Mouse (Mus musculus) forebrain, embryonic 16.5 days (tissue): ENCODE results near the gene Wbp2. TPM values are rescaled to one million over a fixed set of nuclear protein-coding genes. Genes with fewer than 3 reads are reported as not detected.

Experiments
- ATAC-seq: fragments of 200-750 bp; cut with Nextera tagmentation; 2 replicates; pipeline ENCODE4 v1.8.0; 2017; ENCODE audit warnings: mild to moderate bottlenecking, moderate library complexity
- H3K27ac ChIP-seq: fragments of 300-500 bp; sonication (generic); 2 replicates; pipeline ENCODE4 v1.5.1; 2014; ENCODE audit warnings: low read length, control low read depth
- H3K27me3 ChIP-seq: fragments of 300-500 bp; sonication (generic); replicated peaks from 2 replicates; pipeline ENCODE4 v1.6.1; 2014; ENCODE audit warnings: low read length; ENCODE audit not compliant: control insufficient read depth, insufficient read depth
- H3K36me3 ChIP-seq: fragments of 300-500 bp; sonication (generic); 2 replicates; pipeline ENCODE4 v1.6.1; 2014; ENCODE audit not compliant: control insufficient read depth, insufficient read depth
- H3K4me1 ChIP-seq: fragments of 300-500 bp; sonication (generic); replicated peaks from 2 replicates; pipeline ENCODE4 v1.6.1; 2014; ENCODE audit warnings: low read length; ENCODE audit not compliant: control insufficient read depth, insufficient read depth
- H3K4me2 ChIP-seq: fragments of 300-500 bp; sonication (generic); 2 replicates; pipeline ENCODE4 v1.6.1; 2014; ENCODE audit warnings: mild to moderate bottlenecking, low read length, control low read depth
- H3K4me3 ChIP-seq: fragments of 300-500 bp; sonication (generic); replicated peaks from 2 replicates; pipeline ENCODE4 v1.5.1; 2014; ENCODE audit warnings: mild to moderate bottlenecking, low read length, control low read depth
- H3K9ac ChIP-seq: fragments of 300-500 bp; sonication (generic); replicated peaks from 2 replicates; pipeline ENCODE4 v1.6.1; 2014; ENCODE audit warnings: low read depth, low read length, control low read depth
- H3K9me3 ChIP-seq: fragments of 300-500 bp; sonication (generic); 2 replicates; pipeline ENCODE4 v1.6.1; 2016; ENCODE audit warnings: low read length; ENCODE audit not compliant: control insufficient read depth
- WGBS: fragments of 180-500 bp; shearing (Covaris S2); extraction: QIAGEN DNeasy Blood & Tissue Kit; methylation state at CpG from one replicate; pipeline ENCODE4 v1.1.7; 2014; 5-methylcytosine and 5-hydroxymethylcytosine counted together
- polyA plus RNA-seq: library from polyadenylated mRNA; unstranded; fragments of >200 nt; fragmentation: Nextera tagmentation; extraction: Ambion mirVana; gene quantifications from 2 replicates; pipeline ENCODE4 v1.2.1, GENCODE M21; 2015

The Wbp2 gene
- polyA plus RNA-seq, 1 experiment from 2014 or later, result 162 TPM

DNA sequence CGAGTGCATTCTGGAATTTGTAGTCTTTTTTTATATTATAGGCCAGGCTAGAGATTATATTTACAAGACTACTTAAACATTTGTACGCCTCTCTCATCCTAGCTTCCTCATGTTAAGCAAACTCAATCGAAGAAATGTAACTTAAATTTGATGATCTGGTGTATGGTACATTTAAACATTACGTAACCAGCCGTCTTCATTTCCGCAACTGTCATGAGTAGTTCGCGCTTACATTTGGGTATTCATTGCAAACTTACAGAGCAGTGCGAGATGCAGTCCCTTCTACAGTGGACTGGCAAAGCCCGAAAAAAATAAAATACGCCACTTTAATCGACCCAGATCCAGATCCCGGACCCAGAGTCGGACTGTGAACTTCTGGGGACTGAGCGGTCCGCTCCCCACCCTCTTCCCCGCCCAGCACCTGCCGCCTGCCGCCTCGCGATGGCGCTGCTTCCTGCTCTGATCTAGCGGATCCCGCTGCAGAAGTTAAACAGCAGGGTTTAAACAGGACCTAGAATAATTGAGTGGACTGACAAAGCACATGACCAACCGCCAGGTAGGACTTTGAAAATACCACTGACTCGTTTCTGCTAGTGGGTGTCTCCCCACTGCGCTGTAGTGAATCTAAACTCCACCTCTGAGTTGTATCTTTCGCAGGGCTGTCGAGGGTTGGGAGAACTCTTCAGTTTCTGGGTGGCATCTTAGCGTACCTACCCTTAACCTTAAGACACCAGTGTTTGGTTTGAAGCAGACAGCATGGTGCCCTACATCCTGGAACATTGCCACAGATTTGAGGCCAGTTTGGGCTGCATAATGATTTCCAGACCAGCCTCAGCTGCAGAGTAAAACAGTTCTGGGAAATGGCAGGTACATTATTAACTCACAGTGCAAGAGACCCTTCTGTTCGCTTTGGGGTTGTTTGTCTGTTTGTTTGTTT lies 667 bp upstream of the Wbp2 start:
- Histone ChIP-seq H3K4me1 (peaks cover 17% of the 10 kb centered on the region), H3K36me3 (peaks cover 2% of the 10 kb centered on the region), H3K9ac (peak overlapping the region; percentile 52), H3K4me2 (peak overlapping the region; percentile 74), H3K4me3 (peak overlapping the region; percentile 67), H3K27ac (peak overlapping the region; percentile 71), H3K27me3 (no peaks in the 10 kb centered on the region), H3K9me3 (no peaks in the 10 kb centered on the region)
- WGBS, result 4% methylated on average over 31 of the region's 31 CpGs
- peak; percentile 80 for ATAC-seq

DNA sequence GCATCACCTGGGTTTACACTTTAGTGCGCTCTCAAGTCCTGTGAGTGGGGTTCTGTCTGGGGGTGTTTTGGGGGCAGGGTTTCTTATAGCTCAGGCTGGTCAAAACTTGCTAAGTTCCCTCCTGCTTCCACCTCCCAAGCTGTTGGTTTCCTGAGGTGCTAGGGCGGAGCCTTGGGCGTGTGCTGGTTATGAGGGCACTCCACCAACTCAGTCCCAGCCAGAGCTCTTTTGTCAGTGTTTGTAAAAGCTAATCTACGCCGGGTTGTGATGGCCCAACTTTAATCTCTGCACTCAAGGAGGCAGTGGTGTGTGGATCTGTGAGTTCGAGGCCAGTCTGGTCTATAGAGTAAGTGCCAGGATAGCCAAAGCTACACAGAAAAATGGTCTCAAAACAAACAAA lies 2.6 kb downstream of the Wbp2 start:
- ATAC-seq, result no peak
- H3K4me2 ChIP-seq, result no peak overlapping the region
- H3K4me1 ChIP-seq, result peaks cover 17% of the 10 kb centered on the region
- no peaks in the 10 kb centered on the region for H3K27me3 ChIP-seq
- no peak overlapping the region for H3K27ac ChIP-seq
- WGBS, result 98% methylated on average over 6 of the region's 6 CpGs
- peaks cover 21% of the 10 kb centered on the region for H3K36me3 ChIP-seq
- no peak overlapping the region for H3K9ac ChIP-seq
- H3K4me3 ChIP-seq, result no peak overlapping the region
- no peaks in the 10 kb centered on the region for H3K9me3 ChIP-seq

DNA sequence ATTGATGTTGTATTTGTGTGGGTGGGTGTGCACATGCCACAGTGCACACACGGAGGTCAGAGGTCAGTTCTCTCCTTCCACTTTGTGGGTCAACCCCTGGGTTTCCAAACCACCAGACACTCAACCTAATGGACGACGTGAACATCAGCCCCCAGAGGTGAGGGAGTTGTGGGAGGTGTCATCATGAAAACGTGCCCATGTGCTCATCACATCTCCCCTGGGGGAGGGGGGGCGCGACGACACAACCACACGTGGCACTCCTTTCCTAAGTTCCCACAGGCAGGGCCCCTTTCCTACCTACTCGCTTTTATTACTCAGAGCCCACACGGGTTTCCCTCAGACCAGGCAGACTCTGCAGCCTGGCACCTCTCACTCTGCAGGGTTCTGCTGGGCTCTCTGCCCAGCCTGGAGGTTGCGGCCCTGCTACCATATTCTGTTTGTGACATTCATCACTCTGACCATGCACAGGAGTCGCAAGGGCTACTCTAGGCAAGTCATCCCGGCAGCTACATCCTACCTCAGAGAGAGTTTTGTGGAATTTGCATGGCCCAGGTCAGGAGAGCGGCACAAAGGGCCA lies 3.6 kb downstream of the Wbp2 start:
- Histone ChIP-seq H3K9ac (no peak overlapping the region), H3K9me3 (no peaks in the 10 kb centered on the region), H3K27ac (no peak overlapping the region), H3K4me3 (no peak overlapping the region), H3K27me3 (no peaks in the 10 kb centered on the region), H3K4me2 (no peak overlapping the region), H3K36me3 (peaks cover 23% of the 10 kb centered on the region), H3K4me1 (peaks cover 19% of the 10 kb centered on the region)
- 92% methylated on average over 14 of the region's 14 CpGs for WGBS
- ATAC-seq, result no peak

DNA sequence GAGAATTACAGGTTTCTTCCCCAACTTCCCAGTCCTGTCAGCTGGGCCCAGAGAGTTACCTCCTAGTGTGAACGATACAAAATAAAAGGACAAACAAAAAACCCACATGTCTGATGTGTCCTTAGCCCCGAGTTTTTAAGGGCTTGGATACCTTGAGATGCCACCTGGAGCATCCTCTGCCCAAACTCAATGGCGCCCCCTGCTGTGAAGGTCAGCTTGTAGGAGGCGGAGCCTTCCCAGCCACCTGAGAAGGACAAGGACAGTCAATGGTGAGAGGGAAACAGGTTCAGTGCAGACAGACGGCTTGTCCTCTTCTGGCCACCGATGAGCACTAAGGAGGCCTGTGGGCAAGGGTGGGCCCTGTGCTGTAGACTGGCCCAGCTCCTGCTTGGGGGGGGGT lies 5.7 kb downstream of the Wbp2 start:
- no peak overlapping the region for H3K27ac ChIP-seq
- no peak overlapping the region for H3K9ac ChIP-seq
- H3K4me3 ChIP-seq, result no peak overlapping the region
- ATAC-seq, result no peak
- WGBS, result 66% methylated on average over 6 of the region's 6 CpGs
- peaks cover 13% of the 10 kb centered on the region for H3K4me1 ChIP-seq
- no peak overlapping the region for H3K4me2 ChIP-seq
- H3K9me3 ChIP-seq, result no peaks in the 10 kb centered on the region
- H3K36me3 ChIP-seq, result peaks cover 23% of the 10 kb centered on the region
- H3K27me3 ChIP-seq, result no peaks in the 10 kb centered on the region

DNA sequence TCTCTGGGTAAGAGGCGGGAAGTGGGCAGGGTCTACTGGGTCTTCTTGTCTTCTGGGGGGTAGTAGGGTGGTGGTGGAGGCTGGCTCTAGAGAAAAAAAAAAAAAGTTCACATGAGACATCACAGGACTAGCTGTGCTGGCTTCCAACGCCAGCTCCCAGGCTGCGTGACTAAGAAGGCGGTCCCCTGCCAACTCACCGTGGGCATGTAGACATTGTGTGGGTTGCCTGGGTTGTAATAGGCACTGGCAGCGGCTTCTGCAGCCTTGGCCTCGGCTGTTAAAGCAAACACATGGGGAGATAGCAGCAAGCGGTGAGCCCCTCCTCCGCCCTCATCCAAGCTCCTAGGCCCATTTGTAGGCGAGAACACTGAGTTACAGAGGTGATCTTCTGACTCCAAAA lies 7.3 kb downstream of the Wbp2 start:
- H3K27me3 ChIP-seq, result no peaks in the 10 kb centered on the region
- no peak for ATAC-seq
- no peak overlapping the region for H3K27ac ChIP-seq
- H3K4me2 ChIP-seq, result no peak overlapping the region
- no peak overlapping the region for H3K4me3 ChIP-seq
- no peak overlapping the region for H3K9ac ChIP-seq
- WGBS, result 80% methylated on average over 10 of the region's 10 CpGs
- H3K9me3 ChIP-seq, result no peaks in the 10 kb centered on the region
- peaks cover 5% of the 10 kb centered on the region for H3K4me1 ChIP-seq
- peaks cover 23% of the 10 kb centered on the region for H3K36me3 ChIP-seq

DNA sequence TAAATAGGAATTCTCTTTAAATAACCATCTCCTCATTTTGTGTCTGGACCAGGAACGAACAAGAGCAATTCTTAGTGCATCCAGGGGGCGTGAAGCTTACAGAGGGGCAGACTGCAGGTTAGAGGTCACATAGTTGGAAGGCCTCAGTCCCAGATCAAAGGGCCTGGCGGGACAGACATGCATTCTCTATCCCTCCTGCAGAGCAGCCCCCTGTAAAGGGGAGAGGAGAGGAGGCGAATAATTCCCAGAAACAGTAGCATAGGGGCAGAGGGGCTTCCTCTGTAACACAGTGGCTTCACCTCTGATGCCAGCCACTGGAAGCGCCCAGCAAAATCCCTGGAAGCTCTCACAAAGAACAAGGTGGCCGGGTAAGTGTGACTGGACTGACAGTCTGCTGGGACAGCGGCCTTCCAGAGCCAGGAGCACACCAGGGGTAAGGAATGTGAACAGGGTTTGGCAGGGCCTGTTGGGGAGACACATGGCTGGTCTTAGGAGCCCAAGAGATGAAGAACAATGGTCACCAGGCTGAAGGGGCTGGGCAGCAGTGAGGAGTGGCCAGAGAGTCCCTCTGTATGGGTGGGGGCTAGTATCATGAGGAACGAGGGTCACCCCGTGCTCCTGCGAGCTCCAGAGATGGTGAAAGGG lies 8.0 kb downstream of the Wbp2 start:
- H3K4me3 ChIP-seq, result no peak overlapping the region
- ATAC-seq, result no peak
- 40% methylated on average over 10 of the region's 10 CpGs for WGBS
- no peak overlapping the region for H3K27ac ChIP-seq
- H3K27me3 ChIP-seq, result no peaks in the 10 kb centered on the region
- H3K4me1 ChIP-seq, result peaks cover 5% of the 10 kb centered on the region
- H3K9ac ChIP-seq, result no peak overlapping the region
- peaks cover 23% of the 10 kb centered on the region for H3K36me3 ChIP-seq
- H3K9me3 ChIP-seq, result no peaks in the 10 kb centered on the region
- no peak overlapping the region for H3K4me2 ChIP-seq

DNA sequence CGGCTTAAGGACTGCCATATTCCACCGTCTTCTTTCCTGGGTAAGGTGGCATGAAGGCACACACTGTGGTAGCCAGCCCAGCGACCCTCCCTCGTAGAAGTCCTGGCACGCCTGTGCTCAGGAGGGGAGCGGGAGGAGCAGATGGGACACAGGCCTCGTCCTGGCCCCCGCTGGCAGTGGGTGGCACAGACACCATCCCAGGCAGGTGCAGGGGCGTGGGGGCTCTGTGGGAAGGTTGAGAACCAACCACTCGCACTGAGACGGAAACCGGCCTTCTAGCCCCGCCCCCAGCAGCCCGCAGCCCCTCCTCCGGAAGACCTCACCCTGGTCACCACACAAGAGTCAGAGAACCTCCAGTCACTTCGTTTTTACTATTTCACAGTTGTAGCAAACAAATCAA lies 8.6 kb downstream of the Wbp2 start:
- Histone ChIP-seq H3K9me3 (no peaks in the 10 kb centered on the region), H3K27ac (no peak overlapping the region; the same call in 1 of the 2 replicates), H3K9ac (peak overlapping the region; percentile 40; the same call in 1 of the 2 replicates), H3K36me3 (peaks cover 23% of the 10 kb centered on the region), H3K4me2 (peak overlapping the region; percentile 35), H3K27me3 (no peaks in the 10 kb centered on the region), H3K4me1 (peaks cover 5% of the 10 kb centered on the region), H3K4me3 (peak overlapping the region; percentile 15; the same call in 1 of the 2 replicates)
- 11% methylated on average over 16 of the region's 16 CpGs for WGBS
- ATAC-seq, result peak; percentile 57; the same call in 1 of the 2 replicates

DNA sequence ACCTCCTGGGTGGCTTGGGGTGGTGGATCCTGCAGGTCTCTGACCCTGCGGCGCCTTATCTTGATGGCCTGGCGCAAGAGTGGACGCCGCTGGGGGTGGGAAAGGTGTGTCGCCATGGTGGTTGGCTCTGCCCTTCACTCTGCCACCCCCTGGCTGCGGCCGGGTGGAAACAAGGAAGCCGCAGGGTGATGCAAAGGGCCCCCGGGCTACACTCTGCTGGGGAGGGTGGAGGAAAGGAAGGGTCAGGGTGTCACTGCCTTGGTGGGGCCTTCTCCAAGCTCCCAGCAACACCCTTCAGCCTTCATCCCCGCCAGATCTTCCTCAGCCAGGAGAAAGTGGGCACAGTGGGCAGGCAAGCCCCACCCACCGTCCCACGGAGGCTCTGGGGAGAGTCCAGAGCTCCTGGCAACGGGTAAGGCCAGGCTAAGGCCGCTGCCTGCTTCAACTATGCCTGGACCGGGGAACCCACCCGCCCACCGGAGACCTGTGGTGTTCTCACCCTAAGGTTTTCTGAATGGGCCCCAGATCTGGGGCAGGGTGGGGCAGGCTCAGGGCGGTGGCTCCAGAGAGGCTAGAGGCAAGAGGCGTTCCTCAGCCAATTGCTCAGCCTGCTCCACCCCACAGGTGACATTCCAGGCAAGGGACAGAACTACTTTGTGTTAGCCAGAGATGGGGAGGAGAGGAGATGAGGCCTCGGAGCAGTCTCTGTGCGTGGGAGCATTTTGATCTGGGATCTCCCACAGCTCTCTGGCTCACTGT lies 9.2 kb downstream of the Wbp2 start, which contains the start of gene Unc13d:
Gene Unc13d (minus strand): TSS at position 516 of the 759 bp plus-strand sequence.
- H3K4me3 ChIP-seq, result peak within 1 kb of the TSS; percentile 15; the same call in 1 of the 2 replicates
- H3K9me3 ChIP-seq, result no peaks in the 10 kb centered on the region
- no peaks in the 10 kb centered on the region for H3K27me3 ChIP-seq
- H3K9ac ChIP-seq, result peak within 1 kb of the TSS; percentile 40; the same call in 1 of the 2 replicates
- H3K4me2 ChIP-seq, result peak within 1 kb of the TSS; percentile 35
- ATAC-seq, result no peak
- peaks cover 5% of the 10 kb centered on the region for H3K4me1 ChIP-seq
- WGBS, result 75% methylated on average over 22 of the region's 22 CpGs
- no peak within 1 kb of the TSS; the same call in 1 of the 2 replicates for H3K27ac ChIP-seq
- H3K36me3 ChIP-seq, result peaks cover 22% of the 10 kb centered on the region
